ENCODE assay signal across 10 mouse cellular contexts in the genomic region with DNA sequence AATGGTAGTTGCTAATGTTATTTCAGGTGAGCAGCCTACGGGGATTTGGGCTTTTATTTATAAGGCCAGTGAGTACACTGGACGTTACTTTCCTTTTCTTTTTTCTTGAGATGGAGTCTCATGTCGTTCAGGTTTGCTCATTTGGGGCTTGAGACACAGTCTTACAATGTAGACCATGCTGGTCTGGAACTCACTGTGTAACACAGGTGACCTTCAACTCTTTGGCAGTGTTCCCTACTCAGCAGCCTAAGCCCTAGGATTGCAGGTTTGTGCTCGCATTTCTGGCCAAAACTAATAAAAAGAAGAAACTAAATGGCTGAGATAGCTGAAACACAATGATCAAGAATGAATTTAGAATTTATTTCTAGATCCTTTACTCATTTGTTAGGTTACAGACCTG. TPM values are rescaled to one million over a fixed set of nuclear protein-coding genes. Genes with fewer than 3 reads are reported as not detected.
DNase-seq lines count a peak whose midpoint lies in the region; ATAC-seq and TF ChIP-seq lines count a peak whose summit lies in the region.
"Had no signal": no experiment of that assay in that cellular context is flagged by ENCODE, and none has a peak within 500 bp of the region (broad histone marks: within the 10 kb centered on the region; RNA-seq: fewer than 3 reads in every experiment).

No protein-coding gene starts in this region.

- ATAC-seq in embryonic facial prominence, embryonic 11.5 days (replicated peaks; ENCODE audit: insufficient number of reproducible peaks, low FRiP score, low TSS enrichment, low read depth), result no peak
- 0 out of 2 replicates have a peak, but pooled peaks have one; percentile 13 for ATAC-seq in kidney, postnatal 0 days (replicated peaks; ENCODE audit: low FRiP score, low read depth)
- ATAC-seq: forebrain, embryonic 13.5 days had no signal

- no peaks in the 10 kb centered on the region for H3K9me3 ChIP-seq in embryonic facial prominence, embryonic 11.5 days (replicated peaks; ENCODE audit: control insufficient read depth, low read length)
- H3K9me3 ChIP-seq in embryonic facial prominence, embryonic 10.5 days, result no peaks in the 10 kb centered on the region
- H3K9me3 ChIP-seq in kidney, postnatal 0 days (replicated peaks; ENCODE audit: low read length), result no peaks in the 10 kb centered on the region
- H3K9me3 ChIP-seq: forebrain, embryonic 13.5 days; midbrain, embryonic 12.5 days had no signal

- 62% methylated on average over 4 of the region's 4 CpGs for WGBS in embryonic facial prominence, embryonic 11.5 days
- 62% methylated on average over 4 of the region's 4 CpGs for WGBS in embryonic facial prominence, embryonic 10.5 days
- WGBS in kidney, postnatal 0 days, result 16% methylated on average over 4 of the region's 4 CpGs

- H3K27ac ChIP-seq in embryonic facial prominence, embryonic 11.5 days (replicated peaks; ENCODE audit: low read depth, low read length), result no peak overlapping the region
- H3K27ac ChIP-seq in embryonic facial prominence, embryonic 10.5 days (replicated peaks), result no peak overlapping the region
- H3K27ac ChIP-seq in kidney, postnatal 0 days, result peak overlapping the region; percentile 58
- H3K27ac ChIP-seq: forebrain, embryonic 13.5 days; midbrain, embryonic 12.5 days had no signal

- H3K4me1 ChIP-seq in embryonic facial prominence, embryonic 11.5 days (ENCODE audit: control insufficient read depth, insufficient read depth, low read length), result no peaks in the 10 kb centered on the region
- peaks cover 14% of the 10 kb centered on the region for H3K4me1 ChIP-seq in embryonic facial prominence, embryonic 10.5 days
- peaks cover 15% of the 10 kb centered on the region; the same call in 1 of the 2 replicates for H3K4me1 ChIP-seq in kidney, postnatal 0 days (replicated peaks; ENCODE audit: insufficient read depth, low read length)

- H3K4me2 ChIP-seq in embryonic facial prominence, embryonic 11.5 days (ENCODE audit: low read depth, low read length), result no peak overlapping the region
- H3K4me2 ChIP-seq in kidney, postnatal 0 days (ENCODE audit: low read length), result peak overlapping the region; percentile 21; the same call in 1 of the 2 replicates
- H3K4me2 ChIP-seq: forebrain, embryonic 13.5 days; midbrain, embryonic 12.5 days had no signal

- no peak for TF ChIP-seq CTCF in kidney, postnatal 0 days (IDR thresholded peaks at IDR 0.05; ENCODE audit: low read depth)

- peak; percentile 8 for DNase-seq in embryonic facial prominence, embryonic 11.5 days (ENCODE audit: low spot score)
- DNase-seq in embryonic facial prominence, embryonic 10.5 days (ENCODE audit: low spot score), result no peak
- DNase-seq in testis, postnatal 14 days (ENCODE audit: low spot score), result peak; percentile 19
- DNase-seq in testis, postnatal 10 days (ENCODE audit: low spot score), result no peak
- no peak for DNase-seq in kidney, postnatal 0 days (ENCODE audit: low spot score)
- no peak for DNase-seq in left cerebral cortex, postnatal 25 days (ENCODE audit: low spot score in 2 of 2)
- no peak for DNase-seq in right cerebral cortex, adult 18-20 months
- no peak for DNase-seq in urinary bladder, postnatal 36 days (ENCODE audit: low spot score in 2 of 2)

- H3K9ac ChIP-seq in embryonic facial prominence, embryonic 11.5 days (replicated peaks; ENCODE audit: low read length), result no peak overlapping the region
- H3K9ac ChIP-seq in kidney, postnatal 0 days (ENCODE audit: low read depth, low read length), result no peak overlapping the region
- H3K9ac ChIP-seq: forebrain, embryonic 13.5 days; midbrain, embryonic 12.5 days had no signal

- H3K36me3 ChIP-seq in embryonic facial prominence, embryonic 11.5 days (replicated peaks; ENCODE audit: control insufficient read depth, insufficient read depth, low read depth, low read length), result no peaks in the 10 kb centered on the region
- H3K36me3 ChIP-seq in embryonic facial prominence, embryonic 10.5 days (replicated peaks), result 0 out of 2 replicates have a peak, but pooled peaks cover under 1% of the 10 kb centered on the region
- H3K36me3 ChIP-seq in kidney, postnatal 0 days (ENCODE audit: insufficient read depth, low read length), result no peaks in the 10 kb centered on the region
- H3K36me3 ChIP-seq: midbrain, embryonic 12.5 days had no signal

- H3K4me3 ChIP-seq in embryonic facial prominence, embryonic 11.5 days (ENCODE audit: low read depth, low read length), result no peak overlapping the region
- no peak overlapping the region for H3K4me3 ChIP-seq in embryonic facial prominence, embryonic 10.5 days
- no peak overlapping the region for H3K4me3 ChIP-seq in kidney, postnatal 0 days (replicated peaks; ENCODE audit: low read depth, low read length)
- H3K4me3 ChIP-seq: forebrain, embryonic 13.5 days; midbrain, embryonic 12.5 days had no signal

- intact Hi-C loops in left cerebral cortex, postnatal 25 days (cut with DNase I), result no loop called here

- no peaks in the 10 kb centered on the region for H3K27me3 ChIP-seq in embryonic facial prominence, embryonic 11.5 days (ENCODE audit: control insufficient read depth, insufficient read depth, low read length)
- no peaks in the 10 kb centered on the region for H3K27me3 ChIP-seq in embryonic facial prominence, embryonic 10.5 days (replicated peaks; ENCODE audit: low read depth, poor library complexity, severe bottlenecking)
- H3K27me3 ChIP-seq in kidney, postnatal 0 days (ENCODE audit: insufficient read depth, low read length), result no peaks in the 10 kb centered on the region
- H3K27me3 ChIP-seq: forebrain, embryonic 13.5 days; midbrain, embryonic 12.5 days had no signal

RNA-seq across cellular contexts. Expression of a gene that starts 15.9 kb away (rescaled TPM):
- polyA plus RNA-seq in embryonic facial prominence, embryonic 11.5 days (2014; fragmentation: Nextera tagmentation; extraction: Ambion mirVana), result 31.6 and 32.1 TPM in 2 replicates
- 29.0 and 30.3 TPM in 2 replicates for polyA plus RNA-seq in embryonic facial prominence, embryonic 10.5 days (2016; fragmentation: Nextera tagmentation; extraction: Ambion mirVana)
- polyA plus RNA-seq in kidney, postnatal 0 days (2015; fragmentation: Nextera tagmentation; extraction: Ambion mirVana), result 48.2 and 48.6 TPM in 2 replicates
- 100 to 1,000 TPM; 134 to 143 TPM for total RNA-seq in left cerebral cortex, postnatal 25 days (2021)

Comparison
In these comparisons a context has a peak if more than half of its experiments do, and no peak if none do; other contexts are left out.
1. DNase-seq: peak in embryonic facial prominence, embryonic 11.5 days (single experiment) and testis, postnatal 14 days (single experiment); none in embryonic facial prominence, embryonic 10.5 days (single experiment), testis, postnatal 10 days (single experiment), kidney, postnatal 0 days (single experiment), left cerebral cortex, postnatal 25 days (0 of 2), right cerebral cortex, adult 18-20 months (single experiment) and urinary bladder, postnatal 36 days (0 of 2).